ENCODE assay signal across 42 mouse cellular contexts in genomic region chr12:4614722-4615121, GRCm38 (mm10). TPM values are rescaled to one million over a fixed set of nuclear protein-coding genes. Genes with fewer than 3 reads are reported as not detected.
"Had no signal": no experiment of that assay in that cellular context is flagged by ENCODE, and none has a peak within 500 bp of the region (broad histone marks: within the 10 kb centered on the region; RNA-seq: fewer than 3 reads in every experiment).

No protein-coding gene starts in this region.

- H3K27ac ChIP-seq: heart, adult 2 months; heart, embryonic 13.5 days; heart, embryonic 15.5 days; hindbrain, embryonic 13.5 days; hindbrain, embryonic 15.5 days; hindbrain, postnatal 0 days; limb, embryonic 13.5 days; limb, embryonic 15.5 days; liver, embryonic 12.5 days; liver, embryonic 14.5 days had no signal

- H3K9me3 ChIP-seq: heart, embryonic 13.5 days; heart, embryonic 15.5 days; hindbrain, embryonic 13.5 days; hindbrain, embryonic 15.5 days; limb, embryonic 13.5 days; limb, embryonic 15.5 days; liver, embryonic 12.5 days had no signal

- ATAC-seq: hindbrain, postnatal 0 days; intestine, embryonic 16.5 days; liver, embryonic 12.5 days had no signal

- H3K4me1 ChIP-seq: heart, embryonic 15.5 days; hindbrain, embryonic 13.5 days; hindbrain, embryonic 15.5 days; limb, embryonic 13.5 days; limb, embryonic 15.5 days; liver, embryonic 12.5 days had no signal

- DNase-seq: gastrocnemius, postnatal 14 days; gastrocnemius, postnatal 36 days; heart, adult 11 months; heart, adult 2 months; heart, postnatal 14 days; heart, postnatal 36 days; kidney, adult 11 months; kidney, adult 8-10 months; kidney, postnatal 14 days; kidney, postnatal 36 days; layer of hippocampus, adult 9-11 months; layer of hippocampus, postnatal 36 days; left cerebral cortex, postnatal 4 days had no signal

- H3K27me3 ChIP-seq: heart, embryonic 13.5 days; heart, embryonic 15.5 days; hindbrain, embryonic 13.5 days; hindbrain, embryonic 15.5 days; limb, embryonic 13.5 days; limb, embryonic 15.5 days; liver, embryonic 12.5 days had no signal

- H3K36me3 ChIP-seq: heart, embryonic 15.5 days; hindbrain, embryonic 13.5 days; hindbrain, embryonic 15.5 days; limb, embryonic 15.5 days; liver, embryonic 12.5 days had no signal

- H3K4me3 ChIP-seq: heart, adult 2 months; heart, embryonic 13.5 days; heart, embryonic 15.5 days; hindbrain, embryonic 13.5 days; hindbrain, embryonic 15.5 days; limb, embryonic 13.5 days; limb, embryonic 15.5 days; liver, embryonic 12.5 days had no signal

- H3K9ac ChIP-seq: heart, embryonic 13.5 days; heart, embryonic 15.5 days; hindbrain, embryonic 13.5 days; hindbrain, embryonic 15.5 days; limb, embryonic 13.5 days; limb, embryonic 15.5 days; liver, embryonic 12.5 days; liver, embryonic 14.5 days had no signal

RNA-seq across cellular contexts. Expression of gene Gm3625, which starts 22.0 kb away (rescaled TPM):
- total RNA-seq: gastrocnemius, adult 18-20 months; gastrocnemius, adult 8-10 months; gastrocnemius, postnatal 14 days; gastrocnemius, postnatal 36 days; heart, adult 2 months; heart, postnatal 14 days; heart, postnatal 36 days; hematopoietic stem cell, adult 5-6 weeks; hindbrain, postnatal 0 days; layer of hippocampus, adult 18-20 months; layer of hippocampus, postnatal 14 days; layer of hippocampus, postnatal 36 days; left cerebral cortex, adult 18-20 months; left cerebral cortex, adult 8-10 months; left cerebral cortex, postnatal 10 days; left cerebral cortex, postnatal 25 days; left cerebral cortex, postnatal 4 days; liver, adult 2 months had no signal
- polyA plus RNA-seq: gonadal fat pad, adult 2 months; heart, adult 2 months; heart, embryonic 11.5 days; heart, embryonic 13.5 days; heart, embryonic 15.5 days; heart, postnatal 0 days; hindbrain, embryonic 11.5 days; hindbrain, embryonic 13.5 days; hindbrain, embryonic 15.5 days; hindbrain, postnatal 0 days; intestine, embryonic 14.5 days; intestine, embryonic 16.5 days; kidney, embryonic 14.5 days; kidney, embryonic 16.5 days; large intestine, adult 2 months; limb, embryonic 11.5 days; limb, embryonic 13.5 days; limb, embryonic 15.5 days; liver, adult 2 months; liver, embryonic 12.5 days; liver, embryonic 14.5 days had no signal
